Mouse (Mus musculus): ENCODE measurements around the gene Wdhd1. TPM values are rescaled to one million over a fixed set of nuclear protein-coding genes. Genes with fewer than 3 reads are reported as not detected.

Wdhd1 gene
- polyA plus RNA-seq, 1 experiment from 2014 or later = 23.5 TPM

DNA sequence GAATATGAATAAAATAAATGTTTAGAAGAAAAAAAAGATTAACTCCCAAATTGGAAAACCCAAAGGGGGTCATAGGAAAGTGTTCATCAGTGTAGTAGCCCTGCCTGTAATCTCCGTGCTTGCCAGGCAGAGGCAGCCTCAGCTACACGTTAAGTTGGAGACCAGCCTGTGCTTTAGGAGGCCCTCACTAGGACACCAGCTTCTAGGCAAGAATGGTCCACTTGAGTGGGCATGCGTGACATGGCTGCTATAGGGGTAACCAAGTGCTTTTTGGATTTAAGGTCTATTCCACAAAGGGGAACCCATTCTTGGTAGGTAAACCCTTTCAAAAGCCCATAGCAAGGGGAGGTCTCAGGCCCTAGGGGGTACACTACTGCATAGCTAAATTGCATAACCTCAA lies 1.2 kb downstream of the Wdhd1 start:
- peak overlapping the region; percentile 81 for H3K9ac ChIP-seq (replicated peaks)
- 38% methylated on average over 3 of the region's 3 CpGs for WGBS

GRCm38 (mm10) chr14:47273751-47274150 lies 2.9 kb downstream of the Wdhd1 start:
- Histone ChIP-seq H3K36me3 (peaks cover 24% of the 10 kb centered on the region), H3K4me2 (replicated peaks) (no peak overlapping the region), H3K4me3 (replicated peaks) (no peak overlapping the region), H3K27ac (no peak overlapping the region), H3K27me3 (no peaks in the 10 kb centered on the region), H3K9me3 (no peaks in the 10 kb centered on the region), H3K9ac (replicated peaks) (no peak overlapping the region), H3K4me1 (replicated peaks) (peaks cover 29% of the 10 kb centered on the region)
- no peak for ATAC-seq
- 87% methylated on average over 3 of the region's 3 CpGs for WGBS

More for the DNA sequence above, 1.2 kb downstream of the Wdhd1 start:
- H3K27me3 ChIP-seq = no peaks in the 10 kb centered on the region
- H3K4me1 ChIP-seq (replicated peaks) = peaks cover 29% of the 10 kb centered on the region
- peak overlapping the region; percentile 69 for H3K4me2 ChIP-seq (replicated peaks)
- H3K9me3 ChIP-seq = no peaks in the 10 kb centered on the region
- H3K4me3 ChIP-seq (replicated peaks) = peak overlapping the region; percentile 71
- H3K36me3 ChIP-seq = peaks cover 11% of the 10 kb centered on the region
- no peak overlapping the region for H3K27ac ChIP-seq
- no peak for ATAC-seq

DNA sequence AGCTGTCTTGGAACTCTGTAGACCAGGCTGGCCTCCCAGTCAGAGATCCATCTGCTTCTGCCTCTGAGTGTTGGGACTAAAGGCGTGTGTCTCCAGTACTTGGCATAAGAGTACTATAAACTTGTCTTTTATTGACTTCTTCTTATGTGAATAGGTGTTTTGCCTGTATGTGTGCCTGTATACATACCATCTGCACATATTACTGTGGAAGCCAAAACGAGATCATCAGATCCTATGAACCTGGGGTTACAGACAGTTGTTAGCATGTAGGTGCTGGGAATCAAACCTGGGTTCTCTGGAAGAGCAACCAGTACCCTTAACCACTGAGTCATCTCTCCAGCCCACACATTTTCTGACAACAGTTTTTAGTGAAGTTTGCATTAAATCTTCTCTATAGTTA lies 7.0 kb downstream of the Wdhd1 start:
- no peak for ATAC-seq
- H3K4me3 ChIP-seq (replicated peaks) = no peak overlapping the region
- no peak overlapping the region for H3K4me2 ChIP-seq (replicated peaks)
- H3K4me1 ChIP-seq (replicated peaks) = 0 out of 2 replicates have a peak, but pooled peaks cover 5% of the 10 kb centered on the region
- H3K9me3 ChIP-seq = no peaks in the 10 kb centered on the region
- H3K9ac ChIP-seq (replicated peaks) = no peak overlapping the region
- no peaks in the 10 kb centered on the region for H3K27me3 ChIP-seq
- no peak overlapping the region for H3K27ac ChIP-seq
- 96% methylated on average over 2 of the region's 2 CpGs for WGBS
- peaks cover 48% of the 10 kb centered on the region for H3K36me3 ChIP-seq

DNA sequence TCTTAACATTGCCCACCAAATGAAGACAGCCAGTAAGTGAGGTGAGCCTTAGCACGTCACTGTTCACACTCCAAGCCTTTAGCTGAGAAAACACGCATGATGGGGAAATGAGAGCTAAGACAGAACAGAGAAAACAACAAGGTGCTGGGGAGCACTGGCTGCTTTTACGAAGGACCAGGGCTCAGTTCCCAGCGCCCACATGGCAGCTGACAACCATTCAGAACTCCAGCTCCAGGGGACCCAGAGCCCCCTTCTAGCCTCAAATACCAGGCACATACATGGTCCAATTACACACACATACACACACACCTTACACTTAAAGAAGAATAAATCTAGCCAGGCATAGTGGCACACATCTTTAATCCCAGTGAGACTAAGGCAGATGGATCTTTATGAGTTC lies 7.6 kb downstream of the Wdhd1 start:
- Histone ChIP-seq H3K9ac (replicated peaks) (no peak overlapping the region), H3K36me3 (peaks cover 50% of the 10 kb centered on the region), H3K4me1 (replicated peaks) (no peaks in the 10 kb centered on the region), H3K4me2 (replicated peaks) (no peak overlapping the region), H3K9me3 (no peaks in the 10 kb centered on the region), H3K4me3 (replicated peaks) (no peak overlapping the region), H3K27ac (no peak overlapping the region), H3K27me3 (no peaks in the 10 kb centered on the region)
- 99% methylated on average over 4 of the region's 4 CpGs for WGBS
- ATAC-seq = no peak

DNA sequence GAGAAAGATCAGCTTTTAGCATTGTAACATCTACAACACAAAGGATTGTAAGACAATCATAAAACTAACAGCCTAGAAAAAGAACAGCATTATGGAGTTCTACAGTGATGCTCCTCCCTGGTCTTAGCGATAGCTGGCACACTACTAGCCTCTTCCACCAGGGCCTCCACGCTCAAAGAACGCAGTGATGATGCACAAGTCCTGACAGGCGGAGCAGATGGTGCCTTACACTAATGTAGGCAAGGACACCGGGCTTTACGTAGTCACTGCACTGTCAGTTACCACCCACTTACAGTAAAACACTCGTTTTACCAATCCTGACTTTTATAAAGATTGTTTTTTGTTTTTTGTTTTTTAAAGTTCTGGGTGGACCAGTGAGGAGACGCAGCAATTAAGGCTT lies 10.8 kb downstream of the Wdhd1 start:
- Histone ChIP-seq H3K4me2 (replicated peaks) (no peak overlapping the region), H3K4me3 (replicated peaks) (no peak overlapping the region), H3K27ac (no peak overlapping the region), H3K4me1 (replicated peaks) (no peaks in the 10 kb centered on the region), H3K9ac (replicated peaks) (no peak overlapping the region), H3K27me3 (no peaks in the 10 kb centered on the region), H3K36me3 (peaks cover 51% of the 10 kb centered on the region), H3K9me3 (no peaks in the 10 kb centered on the region)
- no peak for ATAC-seq
- 94% methylated on average over 8 of the region's 8 CpGs for WGBS

DNA sequence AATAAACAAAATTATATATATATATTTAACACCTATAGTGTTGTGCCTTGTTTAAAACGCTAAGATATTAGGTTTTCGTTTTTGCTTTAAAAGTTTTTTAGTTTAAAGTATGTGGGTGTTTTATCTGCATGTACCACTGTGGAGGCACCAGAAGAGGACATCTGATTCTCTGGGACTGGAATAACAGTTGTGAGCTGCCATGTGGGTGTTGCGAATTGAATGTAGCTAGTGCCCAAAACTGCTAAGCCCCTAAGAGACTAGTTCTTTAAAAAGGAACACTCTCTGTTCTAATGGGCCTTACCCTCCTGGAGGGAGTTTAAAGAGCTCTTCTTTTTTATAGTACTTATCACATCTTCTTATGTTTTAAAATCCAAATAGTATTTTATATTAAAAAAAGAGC lies 11.8 kb downstream of the Wdhd1 start:
- no peak overlapping the region for H3K27ac ChIP-seq
- H3K4me1 ChIP-seq (replicated peaks) = no peaks in the 10 kb centered on the region
- H3K9ac ChIP-seq (replicated peaks) = no peak overlapping the region
- no peak overlapping the region for H3K4me3 ChIP-seq (replicated peaks)
- 97% methylated on average over 3 of the region's 3 CpGs for WGBS
- no peak for ATAC-seq
- no peaks in the 10 kb centered on the region for H3K9me3 ChIP-seq
- no peaks in the 10 kb centered on the region for H3K27me3 ChIP-seq
- no peak overlapping the region for H3K4me2 ChIP-seq (replicated peaks)
- H3K36me3 ChIP-seq = peaks cover 56% of the 10 kb centered on the region

DNA sequence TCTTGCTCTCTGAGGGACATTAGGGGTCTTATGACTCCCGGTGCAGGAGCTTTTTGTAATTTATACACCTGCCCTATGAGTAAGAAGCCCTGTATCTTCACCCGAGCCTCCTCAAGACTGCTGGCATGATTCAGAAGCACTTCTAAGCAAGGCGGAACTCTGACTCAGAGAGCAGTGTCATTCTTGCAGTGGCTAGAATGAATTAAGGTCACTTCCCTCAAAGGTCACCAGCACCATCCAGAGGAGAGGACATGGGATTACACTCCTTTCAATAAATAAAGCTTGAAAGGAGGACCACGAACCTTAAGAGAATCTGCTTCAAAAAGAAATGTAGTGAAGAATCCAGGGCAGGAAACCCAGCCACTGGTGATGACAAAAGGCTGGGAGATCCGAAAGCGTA lies 26.8 kb downstream of the Wdhd1 start:
- no peak for ATAC-seq
- no peak overlapping the region for H3K27ac ChIP-seq
- H3K4me3 ChIP-seq (replicated peaks) = no peak overlapping the region
- no peaks in the 10 kb centered on the region for H3K4me1 ChIP-seq (replicated peaks)
- WGBS = 88% methylated on average over 6 of the region's 6 CpGs
- H3K27me3 ChIP-seq = no peaks in the 10 kb centered on the region
- H3K4me2 ChIP-seq (replicated peaks) = no peak overlapping the region
- H3K36me3 ChIP-seq = peaks cover 58% of the 10 kb centered on the region
- H3K9me3 ChIP-seq = no peaks in the 10 kb centered on the region
- no peak overlapping the region for H3K9ac ChIP-seq (replicated peaks)

GRCm38 (mm10) chr14:47242753-47243152 lies 33.9 kb downstream of the Wdhd1 start:
- Histone ChIP-seq H3K4me1 (replicated peaks) (no peaks in the 10 kb centered on the region), H3K9me3 (no peaks in the 10 kb centered on the region), H3K36me3 (peaks cover 59% of the 10 kb centered on the region), H3K27ac (no peak overlapping the region), H3K4me3 (replicated peaks) (no peak overlapping the region), H3K27me3 (no peaks in the 10 kb centered on the region), H3K4me2 (replicated peaks) (no peak overlapping the region), H3K9ac (replicated peaks) (no peak overlapping the region)
- 87% methylated on average over 4 of the region's 4 CpGs for WGBS
- no peak for ATAC-seq

DNA sequence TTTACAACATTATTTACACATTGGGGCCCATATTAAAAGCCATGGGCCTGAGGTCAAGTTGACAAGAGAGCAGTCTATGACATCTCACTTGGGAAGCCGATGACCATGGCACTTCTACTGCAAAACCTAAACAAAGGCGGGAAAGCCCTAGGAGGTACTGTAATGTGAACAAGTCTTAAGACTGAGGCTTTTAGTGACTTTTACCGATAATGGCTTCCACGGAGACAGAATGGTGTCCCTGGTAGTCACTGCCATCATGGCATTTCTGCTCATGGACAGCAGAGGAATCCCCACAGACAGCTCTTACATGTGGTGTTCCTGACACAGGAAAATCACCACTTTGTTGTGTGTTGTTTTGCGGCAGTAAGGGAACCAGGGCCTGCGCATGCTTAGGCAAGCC lies 35.6 kb downstream of the Wdhd1 start:
- Histone ChIP-seq H3K4me1 (replicated peaks) (no peaks in the 10 kb centered on the region), H3K4me2 (replicated peaks) (no peak overlapping the region), H3K4me3 (replicated peaks) (no peak overlapping the region), H3K27me3 (no peaks in the 10 kb centered on the region), H3K9ac (replicated peaks) (no peak overlapping the region), H3K9me3 (no peaks in the 10 kb centered on the region), H3K27ac (no peak overlapping the region), H3K36me3 (peaks cover 42% of the 10 kb centered on the region)
- WGBS = 95% methylated on average over 6 of the region's 6 CpGs
- no peak for ATAC-seq

DNA sequence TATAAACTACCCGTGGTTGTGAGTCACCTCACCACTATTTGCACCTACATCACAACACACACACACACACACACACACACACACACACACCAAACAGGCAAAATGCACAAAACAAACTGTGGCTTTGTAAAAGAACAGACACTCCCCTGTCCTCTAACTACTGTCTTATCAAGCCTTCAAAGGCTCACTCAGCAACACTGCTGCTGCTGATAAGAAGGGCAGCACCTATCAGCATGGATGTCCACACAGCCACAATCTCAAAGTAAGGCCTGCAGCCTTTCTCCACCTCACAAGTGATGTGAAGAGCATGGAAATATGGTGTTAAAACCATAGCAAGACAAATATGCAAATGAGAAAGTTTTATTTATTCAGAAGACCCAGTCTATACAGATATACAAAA lies 36.1 kb downstream of the Wdhd1 start:
- Histone ChIP-seq H3K4me1 (replicated peaks) (no peaks in the 10 kb centered on the region), H3K9ac (replicated peaks) (no peak overlapping the region), H3K27ac (no peak overlapping the region), H3K4me2 (replicated peaks) (no peak overlapping the region), H3K27me3 (no peaks in the 10 kb centered on the region), H3K36me3 (peaks cover 38% of the 10 kb centered on the region), H3K9me3 (no peaks in the 10 kb centered on the region), H3K4me3 (replicated peaks) (no peak overlapping the region)
- no peak for ATAC-seq
- WGBS = 89% methylated on average over 1 of the region's 1 CpGs

GRCm38 (mm10) chr14:47237286-47237685 lies 39.4 kb downstream of the Wdhd1 start:
- ATAC-seq = no peak
- no peak overlapping the region for H3K27ac ChIP-seq
- WGBS = 84% methylated on average over 4 of the region's 4 CpGs

GRCm38 (mm10) chr14:47236491-47236890 lies 40.2 kb downstream of the Wdhd1 start:
- 93% methylated on average over 7 of the region's 7 CpGs for WGBS
- no peak overlapping the region for H3K4me3 ChIP-seq (replicated peaks)
- peaks cover 9% of the 10 kb centered on the region for H3K36me3 ChIP-seq
- no peaks in the 10 kb centered on the region for H3K4me1 ChIP-seq (replicated peaks)
- H3K9ac ChIP-seq (replicated peaks) = no peak overlapping the region
- no peak for ATAC-seq
- no peaks in the 10 kb centered on the region for H3K9me3 ChIP-seq
- H3K4me2 ChIP-seq (replicated peaks) = no peak overlapping the region
- H3K27me3 ChIP-seq = no peaks in the 10 kb centered on the region
- H3K27ac ChIP-seq = no peak overlapping the region

More at GRCm38 (mm10) chr14:47237286-47237685, 39.4 kb downstream of the Wdhd1 start:
- no peaks in the 10 kb centered on the region for H3K27me3 ChIP-seq
- no peak overlapping the region for H3K9ac ChIP-seq (replicated peaks)
- no peaks in the 10 kb centered on the region for H3K9me3 ChIP-seq
- H3K4me2 ChIP-seq (replicated peaks) = no peak overlapping the region
- H3K36me3 ChIP-seq = peaks cover 10% of the 10 kb centered on the region
- no peak overlapping the region for H3K4me3 ChIP-seq (replicated peaks)
- H3K4me1 ChIP-seq (replicated peaks) = no peaks in the 10 kb centered on the region

DNA sequence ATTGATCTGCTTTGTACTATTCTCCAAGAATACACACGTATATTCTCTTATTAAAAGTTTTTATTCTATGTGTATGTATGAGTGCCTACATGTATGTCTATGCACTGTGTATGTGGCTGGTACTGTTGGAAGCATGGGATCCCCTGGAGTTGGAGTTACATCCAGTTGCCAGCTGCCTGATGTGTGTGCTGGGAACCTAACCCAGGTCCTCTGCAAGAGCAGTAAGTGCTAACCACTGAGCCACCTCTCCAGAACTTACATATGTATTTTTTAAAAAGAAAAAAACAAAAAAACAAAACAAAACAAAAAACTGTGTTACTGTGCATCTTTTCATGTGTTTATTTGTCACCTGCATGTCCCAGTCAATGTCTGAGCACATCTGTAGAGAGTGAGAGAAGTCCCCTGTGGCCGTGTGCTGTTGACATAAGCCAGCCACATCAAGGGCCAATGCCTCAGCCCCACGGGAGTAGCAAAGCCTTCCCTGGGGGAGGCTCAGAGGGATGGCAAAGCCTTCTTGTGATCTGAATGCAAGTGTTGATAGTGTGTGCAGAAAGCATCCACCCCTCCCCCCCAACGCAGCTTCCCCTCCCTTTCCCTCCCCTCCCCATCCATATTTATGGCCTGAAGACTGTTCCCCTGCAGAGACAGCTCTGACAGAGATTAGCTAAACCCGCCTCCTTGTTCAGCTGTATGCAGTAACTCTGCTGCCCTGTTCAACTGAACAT lies 42.0 kb downstream of the Wdhd1 start:
- H3K36me3 ChIP-seq = no peaks in the 10 kb centered on the region
- no peak for ATAC-seq
- no peaks in the 10 kb centered on the region for H3K27me3 ChIP-seq
- H3K4me1 ChIP-seq (replicated peaks) = no peaks in the 10 kb centered on the region
- no peak overlapping the region for H3K4me2 ChIP-seq (replicated peaks)
- H3K27ac ChIP-seq = no peak overlapping the region
- no peaks in the 10 kb centered on the region for H3K9me3 ChIP-seq
- no peak overlapping the region for H3K4me3 ChIP-seq (replicated peaks)
- 66% methylated on average over 5 of the region's 5 CpGs for WGBS
- no peak overlapping the region for H3K9ac ChIP-seq (replicated peaks)

Data from midbrain, embryonic 13.5 days (tissue).